Mouse (Mus musculus) hindbrain, embryonic 12.5 days (tissue): ENCODE results near the gene Fam163a. TPM values are rescaled to one million over a fixed set of nuclear protein-coding genes. Genes with fewer than 3 reads are reported as not detected.
A peak's percentile ranks its signal among the peaks of the same experiment; 100 is the strongest.
"Not testable (repeated sequence)": the region's sequence is repeated elsewhere in the genome, so short reads cannot be mapped to it uniquely, and the experiment has no call there.

ENCODE experiments used
- ATAC-seq: fragments of 200-750 bp; cut with Nextera tagmentation; 2 replicates; pipeline ENCODE4 v1.8.0; 2017; ENCODE audit warnings: moderate TSS enrichment; ENCODE audit not compliant: low FRiP score
- H3K27ac ChIP-seq: fragments of 300-500 bp; sonication (generic); 2 replicates; pipeline ENCODE4 v1.5.1; 2016; ENCODE audit warnings: mild to moderate bottlenecking
- H3K27me3 ChIP-seq: fragments of 300-500 bp; sonication (generic); 2 replicates; pipeline ENCODE4 v1.6.1; 2016; ENCODE audit warnings: mild to moderate bottlenecking
- H3K36me3 ChIP-seq: fragments of 300-500 bp; sonication (generic); 2 replicates; pipeline ENCODE4 v1.6.1; 2016; ENCODE audit warnings: mild to moderate bottlenecking
- H3K4me1 ChIP-seq: fragments of 300-500 bp; sonication (generic); 2 replicates; pipeline ENCODE4 v1.6.1; 2016
- H3K4me2 ChIP-seq: fragments of 300-500 bp; sonication (generic); replicated peaks from 2 replicates; pipeline ENCODE4 v1.6.1; 2016; ENCODE audit warnings: mild to moderate bottlenecking
- H3K4me3 ChIP-seq: fragments of 300-500 bp; sonication (generic); 2 replicates; pipeline ENCODE4 v1.5.1; 2016; ENCODE audit warnings: mild to moderate bottlenecking
- H3K9ac ChIP-seq: fragments of 300-500 bp; sonication (generic); 2 replicates; pipeline ENCODE4 v1.6.1; 2016; ENCODE audit warnings: mild to moderate bottlenecking, moderate library complexity
- H3K9me3 ChIP-seq: fragments of 300-500 bp; sonication (generic); replicated peaks from 2 replicates; pipeline ENCODE4 v1.6.1; 2016; ENCODE audit warnings: mild to moderate bottlenecking
- WGBS: fragments of 180-500 bp; shearing (Covaris S2); methylation state at CpG from one replicate; pipeline ENCODE4 v1.1.7; 2016; 5-methylcytosine and 5-hydroxymethylcytosine counted together
- polyA plus RNA-seq: library from polyadenylated mRNA; unstranded; fragments of >200 nt; fragmentation: Nextera tagmentation; extraction: Ambion mirVana; gene quantifications from 2 replicates; pipeline ENCODE4 v1.2.1, GENCODE M21; 2016

Gene Fam163a
- polyA plus RNA-seq, 1 experiment from 2014 or later: 7.9 TPM

GRCm38 (mm10) chr1:156070106-156070505, 134.7 kb downstream of the Fam163a start:
- H3K36me3 ChIP-seq: peaks cover 15% of the 10 kb centered on the region
- no peak for ATAC-seq
- H3K27me3 ChIP-seq: no peaks in the 10 kb centered on the region
- no peak overlapping the region for H3K4me2 ChIP-seq
- peaks cover 5% of the 10 kb centered on the region; the same call in 1 of the 2 replicates for H3K4me1 ChIP-seq
- H3K9ac ChIP-seq: no peak overlapping the region
- H3K4me3 ChIP-seq: no peak overlapping the region
- no peak overlapping the region for H3K27ac ChIP-seq
- no peaks in the 10 kb centered on the region for H3K9me3 ChIP-seq
- 88% methylated on average over 14 of the region's 14 CpGs for WGBS

- H3K36me3 ChIP-seq: peaks cover 42% of the 10 kb centered on the region
- no peak for ATAC-seq
These were observed 138.7 kb downstream of the Fam163a start for GRCm38 (mm10) chr1:156066133-156066532.

GRCm38 (mm10) chr1:156062193-156062592, 142.6 kb downstream of the Fam163a start:
- no peak overlapping the region for H3K4me2 ChIP-seq
- H3K27me3 ChIP-seq: no peaks in the 10 kb centered on the region
- H3K36me3 ChIP-seq: peaks cover 45% of the 10 kb centered on the region
- H3K4me3 ChIP-seq: no peak overlapping the region
- no peaks in the 10 kb centered on the region for H3K4me1 ChIP-seq
- H3K9ac ChIP-seq: no peak overlapping the region
- no peaks in the 10 kb centered on the region for H3K9me3 ChIP-seq
- no peak overlapping the region for H3K27ac ChIP-seq
- no peak for ATAC-seq
- WGBS: 93% methylated on average over 4 of the region's 4 CpGs

More at GRCm38 (mm10) chr1:156066133-156066532, 138.7 kb downstream of the Fam163a start:
- Histone ChIP-seq H3K4me2 (no peak overlapping the region), H3K4me3 (no peak overlapping the region), H3K9ac (no peak overlapping the region), H3K9me3 (no peaks in the 10 kb centered on the region), H3K27me3 (no peaks in the 10 kb centered on the region), H3K4me1 (no peaks in the 10 kb centered on the region), H3K27ac (no peak overlapping the region)
- 71% methylated on average over 3 of the region's 3 CpGs for WGBS

GRCm38 (mm10) chr1:156058207-156058606, 146.6 kb downstream of the Fam163a start:
- Histone ChIP-seq H3K4me1 (no peaks in the 10 kb centered on the region), H3K36me3 (peaks cover 22% of the 10 kb centered on the region), H3K27me3 (no peaks in the 10 kb centered on the region), H3K27ac (no peak overlapping the region), H3K4me3 (no peak overlapping the region), H3K9ac (no peak overlapping the region), H3K4me2 (no peak overlapping the region), H3K9me3 (no peaks in the 10 kb centered on the region)
- WGBS: 85% methylated on average over 2 of the region's 2 CpGs
- ATAC-seq: no peak

GRCm38 (mm10) chr1:156046688-156047087, 158.1 kb downstream of the Fam163a start:
- WGBS: 86% methylated on average over 3 of the region's 3 CpGs
- no peaks in the 10 kb centered on the region for H3K27me3 ChIP-seq
- H3K27ac ChIP-seq: no peak overlapping the region
- no peak overlapping the region for H3K4me2 ChIP-seq
- H3K4me3 ChIP-seq: no peak overlapping the region
- no peaks in the 10 kb centered on the region for H3K9me3 ChIP-seq
- no peak for ATAC-seq
- H3K9ac ChIP-seq: no peak overlapping the region
- peaks cover 31% of the 10 kb centered on the region for H3K36me3 ChIP-seq
- H3K4me1 ChIP-seq: peaks cover 9% of the 10 kb centered on the region

- Histone ChIP-seq H3K9ac (no peak overlapping the region), H3K27me3 (no peaks in the 10 kb centered on the region), H3K36me3 (peaks cover 14% of the 10 kb centered on the region), H3K27ac (no peak overlapping the region), H3K4me1 (peaks cover 13% of the 10 kb centered on the region), H3K9me3 (no peaks in the 10 kb centered on the region), H3K4me2 (no peak overlapping the region), H3K4me3 (no peak overlapping the region)
- ATAC-seq: no peak
- WGBS: 90% methylated on average over 5 of the region's 5 CpGs
These were observed 160.6 kb downstream of the Fam163a start for GRCm38 (mm10) chr1:156044211-156044611.

GRCm38 (mm10) chr1:156043027-156043426, 161.8 kb downstream of the Fam163a start:
- Histone ChIP-seq H3K27ac (no peak overlapping the region), H3K4me3 (no peak overlapping the region), H3K27me3 (no peaks in the 10 kb centered on the region), H3K9ac (no peak overlapping the region), H3K4me1 (peaks cover 13% of the 10 kb centered on the region), H3K36me3 (peaks cover 5% of the 10 kb centered on the region), H3K4me2 (no peak overlapping the region), H3K9me3 (no peaks in the 10 kb centered on the region)
- no peak for ATAC-seq
- 16% methylated on average over 4 of the region's 4 CpGs for WGBS

- Histone ChIP-seq H3K4me3 (no peak overlapping the region), H3K9ac (no peak overlapping the region)
- WGBS: 95% methylated on average over 5 of the region's 5 CpGs
These were observed 162.3 kb downstream of the Fam163a start for GRCm38 (mm10) chr1:156042481-156042880.

GRCm38 (mm10) chr1:156041451-156042241, 163.2 kb downstream of the Fam163a start:
- no peak for ATAC-seq
- H3K4me1 ChIP-seq: peaks cover 15% of the 10 kb centered on the region
- peak overlapping the region; percentile 54 for H3K4me2 ChIP-seq
- peak overlapping the region; percentile 56; the same call in 1 of the 2 replicates for H3K9ac ChIP-seq
- H3K27me3 ChIP-seq: no peaks in the 10 kb centered on the region
- WGBS: 48% methylated on average over 7 of the region's 7 CpGs
- H3K27ac ChIP-seq: no peak overlapping the region
- H3K4me3 ChIP-seq: peak overlapping the region; percentile 33
- peaks cover 5% of the 10 kb centered on the region for H3K36me3 ChIP-seq
- no peaks in the 10 kb centered on the region for H3K9me3 ChIP-seq

More at GRCm38 (mm10) chr1:156042481-156042880, 162.3 kb downstream of the Fam163a start:
- Histone ChIP-seq H3K9me3 (no peaks in the 10 kb centered on the region), H3K4me2 (peak overlapping the region; percentile 54; the same call in 1 of the 2 replicates), H3K4me1 (peaks cover 13% of the 10 kb centered on the region), H3K27ac (no peak overlapping the region), H3K36me3 (peaks cover 5% of the 10 kb centered on the region), H3K27me3 (no peaks in the 10 kb centered on the region)
- no peak for ATAC-seq

GRCm38 (mm10) chr1:156040731-156041401, 164.0 kb downstream of the Fam163a start:
- WGBS: 3% methylated on average over 22 of the region's 22 CpGs
- peak overlapping the region; percentile 48 for H3K4me3 ChIP-seq
- H3K36me3 ChIP-seq: peaks cover 5% of the 10 kb centered on the region
- H3K9me3 ChIP-seq: no peaks in the 10 kb centered on the region
- H3K9ac ChIP-seq: peak overlapping the region; percentile 67
- peaks cover 18% of the 10 kb centered on the region for H3K4me1 ChIP-seq
- ATAC-seq: peak; percentile 83
- no peak overlapping the region for H3K27ac ChIP-seq
- H3K27me3 ChIP-seq: no peaks in the 10 kb centered on the region
- H3K4me2 ChIP-seq: peak overlapping the region; percentile 54

GRCm38 (mm10) chr1:156039989-156040388, 164.8 kb downstream of the Fam163a start:
- not testable (repeated sequence) for H3K36me3 ChIP-seq, H3K9me3 ChIP-seq, ATAC-seq, H3K27me3 ChIP-seq, H3K9ac ChIP-seq, H3K4me3 ChIP-seq, H3K4me2 ChIP-seq, H3K27ac ChIP-seq
- 68% methylated on average over 7 of the region's 7 CpGs for WGBS
- H3K4me1 ChIP-seq: peaks cover 18% of the 10 kb centered on the region

- Histone ChIP-seq H3K4me2 (no peak overlapping the region), H3K9ac (0 out of 2 replicates have a peak overlapping the region, but pooled peaks have one; percentile 19), H3K4me3 (no peak overlapping the region), H3K27ac (no peak overlapping the region), H3K27me3 (no peaks in the 10 kb centered on the region), H3K9me3 (no peaks in the 10 kb centered on the region), H3K4me1 (peaks cover 22% of the 10 kb centered on the region), H3K36me3 (peaks cover 14% of the 10 kb centered on the region)
- no peak for ATAC-seq
- WGBS: 69% methylated on average over 5 of the region's 5 CpGs
These were observed 167.7 kb downstream of the Fam163a start for GRCm38 (mm10) chr1:156037144-156037583.
